ENCODE assay signal across 14 mouse cellular contexts in the genomic region with DNA sequence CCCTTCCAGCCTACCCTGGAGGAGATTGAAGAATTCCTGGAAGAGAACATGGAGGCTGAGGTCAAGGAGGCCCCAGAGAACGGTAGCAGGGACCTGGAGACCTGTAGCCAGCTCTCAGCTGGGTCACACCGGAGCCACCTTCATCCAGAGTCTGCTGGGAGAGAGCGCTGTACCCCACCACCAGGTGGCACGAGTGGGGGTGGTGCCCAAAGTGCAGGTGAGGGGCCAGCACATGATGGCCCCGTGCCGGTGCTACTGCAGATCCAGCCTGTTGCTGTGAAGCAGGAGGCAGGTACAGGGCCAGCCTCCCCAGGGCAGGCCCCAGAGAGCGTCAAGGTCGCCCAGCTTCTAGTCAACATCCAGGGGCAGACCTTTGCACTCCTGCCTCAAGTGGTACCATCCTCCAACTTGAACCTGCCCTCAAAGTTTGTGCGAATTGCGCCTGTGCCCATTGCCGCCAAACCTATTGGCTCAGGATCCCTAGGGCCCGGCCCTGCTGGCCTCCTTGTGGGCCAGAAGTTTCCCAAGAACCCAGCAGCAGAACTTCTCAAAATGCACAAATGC. TPM values are rescaled to one million over a fixed set of nuclear protein-coding genes. Genes with fewer than 3 reads are reported as not detected.
DNase-seq lines count a peak whose midpoint lies in the region; ATAC-seq and TF ChIP-seq lines count a peak whose summit lies in the region.
"Had no signal": no experiment of that assay in that cellular context is flagged by ENCODE, and none has a peak within 500 bp of the region (broad histone marks: within the 10 kb centered on the region; RNA-seq: fewer than 3 reads in every experiment).

No protein-coding gene starts in this region.

- no peak overlapping the region for H3K27ac ChIP-seq in heart, embryonic 15.5 days
- peak overlapping the region; percentile 99 for H3K27ac ChIP-seq in liver, adult 2 months (replicated peaks; ENCODE audit: insufficient read depth, low read depth, low read length)
- H3K27ac ChIP-seq in liver, embryonic 12.5 days: no peak overlapping the region
- H3K27ac ChIP-seq: forebrain, embryonic 10.5 days; hindbrain, embryonic 13.5 days; kidney, postnatal 0 days; limb, embryonic 12.5 days; midbrain, embryonic 10.5 days; neural tube, embryonic 15.5 days had no signal

- peaks cover 54% of the 10 kb centered on the region for H3K4me1 ChIP-seq in heart, embryonic 15.5 days (replicated peaks)
- peaks cover 32% of the 10 kb centered on the region for H3K4me1 ChIP-seq in liver, adult 2 months (ENCODE audit: control insufficient read depth, insufficient read depth, low read length)
- peaks cover 7% of the 10 kb centered on the region for H3K4me1 ChIP-seq in liver, embryonic 12.5 days

- H3K4me2 ChIP-seq in heart, embryonic 15.5 days: no peak overlapping the region
- H3K4me2 ChIP-seq in liver, embryonic 12.5 days: peak overlapping the region; percentile 34; the same call in 1 of the 2 replicates
- peak overlapping the region; percentile 60 for H3K4me2 ChIP-seq in myocyte (ENCODE audit: low read depth)
- H3K4me2 ChIP-seq: hindbrain, embryonic 13.5 days; limb, embryonic 12.5 days; neural tube, embryonic 15.5 days had no signal

- peaks cover 4% of the 10 kb centered on the region for H3K27me3 ChIP-seq in heart, embryonic 15.5 days
- H3K27me3 ChIP-seq in liver, adult 2 months (ENCODE audit: control insufficient read depth, insufficient read depth, low read length): no peaks in the 10 kb centered on the region
- peaks cover 37% of the 10 kb centered on the region for H3K27me3 ChIP-seq in liver, embryonic 12.5 days (replicated peaks)
- H3K27me3 ChIP-seq in myocyte (ENCODE audit: control insufficient read depth, insufficient read depth, insufficient read length): peaks cover 33% of the 10 kb centered on the region

- no peaks in the 10 kb centered on the region for H3K9me3 ChIP-seq in heart, embryonic 15.5 days (replicated peaks)
- no peaks in the 10 kb centered on the region for H3K9me3 ChIP-seq in liver, embryonic 12.5 days (replicated peaks)
- H3K9me3 ChIP-seq: forebrain, embryonic 10.5 days; hindbrain, embryonic 13.5 days; limb, embryonic 12.5 days; midbrain, embryonic 10.5 days; neural tube, embryonic 15.5 days had no signal

- 0 out of 2 replicates have a peak overlapping the region, but pooled peaks have one; percentile 8 for H3K9ac ChIP-seq in heart, embryonic 15.5 days
- H3K9ac ChIP-seq in liver, adult 2 months (ENCODE audit: low read depth, low read length): peak overlapping the region; percentile 85
- H3K9ac ChIP-seq in liver, embryonic 12.5 days: no peak overlapping the region
- H3K9ac ChIP-seq: hindbrain, embryonic 13.5 days; limb, embryonic 12.5 days; neural tube, embryonic 15.5 days had no signal

- no peak overlapping the region for H3ac ChIP-seq in myocyte (ENCODE audit: control insufficient read depth, insufficient read length)

- peak; percentile 58 for TF ChIP-seq CTCF in liver, adult 2 months (IDR thresholded peaks at IDR 0.05; ENCODE audit: low read depth, low read length)

- 0 out of 2 replicates have a peak, but pooled peaks have one; percentile 19 for TF ChIP-seq POLR2A in liver, adult 2 months (IDR thresholded peaks at IDR 0.05; ENCODE audit: extremely low read depth, insufficient read depth, low read length)
- no peak for TF ChIP-seq POLR2A in myocyte (IDR thresholded peaks at IDR 0.05; ENCODE audit: insufficient read length, low read depth)

- no peak overlapping the region for H3K4me3 ChIP-seq in heart, embryonic 15.5 days
- peak overlapping the region; percentile 86 for H3K4me3 ChIP-seq in liver, adult 2 months (ENCODE audit: insufficient read depth, low read depth, low read length)
- no peak overlapping the region for H3K4me3 ChIP-seq in liver, embryonic 12.5 days
- H3K4me3 ChIP-seq in myocyte: peak overlapping the region; percentile 18
- H3K4me3 ChIP-seq: forebrain, embryonic 10.5 days; hindbrain, embryonic 13.5 days; limb, embryonic 12.5 days; midbrain, embryonic 10.5 days; neural tube, embryonic 15.5 days had no signal

- peaks cover 42% of the 10 kb centered on the region for H3K79me2 ChIP-seq in liver, adult 2 months (ENCODE audit: control insufficient read depth, insufficient read depth, low read length)
- H3K79me2 ChIP-seq in myocyte (ENCODE audit: control insufficient read depth, insufficient read depth): no peaks in the 10 kb centered on the region

- peaks cover 13% of the 10 kb centered on the region; the same call in 1 of the 2 replicates for H3K36me3 ChIP-seq in heart, embryonic 15.5 days
- peaks cover 30% of the 10 kb centered on the region for H3K36me3 ChIP-seq in liver, adult 2 months (ENCODE audit: control insufficient read depth, insufficient read depth, low read length)
- H3K36me3 ChIP-seq in liver, embryonic 12.5 days: no peaks in the 10 kb centered on the region
- H3K36me3 ChIP-seq in myocyte (ENCODE audit: control insufficient read depth, insufficient read depth): no peaks in the 10 kb centered on the region
- H3K36me3 ChIP-seq: limb, embryonic 12.5 days; neural tube, embryonic 15.5 days had no signal

- no peak for ATAC-seq in heart, embryonic 15.5 days (replicated peaks; ENCODE audit: insufficient number of reproducible peaks, insufficient read depth, low FRiP score, low read depth)
- ATAC-seq in liver, embryonic 12.5 days: no peak

- WGBS in heart, embryonic 15.5 days: 85% methylated on average over 12 of the region's 12 CpGs
- 19% methylated on average over 12 of the region's 12 CpGs for WGBS in liver, adult 2 months
- WGBS in liver, embryonic 12.5 days (ENCODE audit: insufficient replicate concordance): 67% methylated on average over 12 of the region's 12 CpGs

- no peak for DNase-seq in heart, adult 8-10 months (ENCODE audit: low spot score)
- DNase-seq in liver, adult 2 months (ENCODE audit: extremely low read depth, low read depth, low spot score): peak; percentile 93
- DNase-seq in liver: no peak
- DNase-seq in c-Kit-positive CD71-positive TER-119-positive erythroid progenitor cells, embryonic 14.5 days (ENCODE audit: low spot score): no peak
- DNase-seq: right cerebral cortex, postnatal 4 days had no signal

TF ChIP-seq in myocyte, 11 proteins besides CTCF, POLR2A, EP300 and RAD21:
- TF ChIP-seq MYOG (IDR thresholded peaks at IDR 0.05; ENCODE audit: control insufficient read depth in 1 of 3, insufficient read depth in 1 of 3, insufficient read length in 2 of 3, low read depth in 2 of 3): no peak
- TF ChIP-seq MYOD1 (IDR thresholded peaks at IDR 0.05; ENCODE audit: control insufficient read depth in 1 of 3, insufficient read length in 2 of 3, low read depth in 2 of 3): no peak
- TF ChIP-seq E2F4 (IDR thresholded peaks at IDR 0.05; ENCODE audit: insufficient read depth): no peak
- TF ChIP-seq CEBPB (IDR thresholded peaks at IDR 0.05; ENCODE audit: insufficient read depth, poor library complexity, severe bottlenecking): no peak
- no peak for TF ChIP-seq POLR2AphosphoS2 (IDR thresholded peaks at IDR 0.05; ENCODE audit: insufficient read length, low read depth)
- no peak for TF ChIP-seq MAX (IDR thresholded peaks at IDR 0.05; ENCODE audit: low read depth)
TF ChIP-seq in myocyte: peak in this region for 0.

RNA-seq across cellular contexts. Expression of a gene that starts 4.6 kb away (rescaled TPM):
- 22.5 and 22.8 TPM in 2 replicates for polyA plus RNA-seq in heart, embryonic 15.5 days (2015; fragmentation: Nextera tagmentation; extraction: Ambion mirVana)
- 10 to 100 TPM; 55.7 to 79.2 (median 65.3) TPM for total RNA-seq in heart, adult 8-10 months (2022)
- 148 and 168 TPM in 2 replicates for total RNA-seq in liver, adult 2 months (2014; rRNA removed)
- polyA plus RNA-seq in liver, adult 2 months (2012; rRNA removed): 147 and 252 TPM in 2 replicates
- polyA plus RNA-seq in liver, embryonic 12.5 days (2016; fragmentation: Nextera tagmentation; extraction: Ambion mirVana): 8.6 and 10.3 TPM in 2 replicates
- polyA plus RNA-seq in myocyte (2012; fragmentation: generic; extraction: Trizol): 1.8 TPM

RNA-seq across cellular contexts. Expression of a gene that starts 19.3 kb away (rescaled TPM):
- 1.8 and 3.6 TPM in 2 replicates for polyA plus RNA-seq in heart, embryonic 15.5 days (2015; fragmentation: Nextera tagmentation; extraction: Ambion mirVana)
- 1 to 10 TPM; 1.8 to 5.1 (median 3.7) TPM for total RNA-seq in heart, adult 8-10 months (2022)
- total RNA-seq in liver, adult 2 months (2014; rRNA removed): 1,071 and 1,237 TPM in 2 replicates
- polyA plus RNA-seq in liver, adult 2 months (2012; rRNA removed): 834 and 897 TPM in 2 replicates
- polyA plus RNA-seq in liver, embryonic 12.5 days (2016; fragmentation: Nextera tagmentation; extraction: Ambion mirVana): 8.0 and 11.6 TPM in 2 replicates
- 1.1 TPM for polyA plus RNA-seq in myocyte (2012; fragmentation: generic; extraction: Trizol)

RNA-seq across cellular contexts. Expression of a gene that starts 38.3 kb away (rescaled TPM):
- polyA plus RNA-seq in heart, embryonic 15.5 days (2015; fragmentation: Nextera tagmentation; extraction: Ambion mirVana): 0.32 and 0.42 TPM in 2 replicates
- under 1 TPM in 2 of 4 experiments, not detected in 2; 0.22 to 0.90 TPM for total RNA-seq in heart, adult 8-10 months (2022)
- 0.20 and 0.28 TPM in 2 replicates for total RNA-seq in liver, adult 2 months (2014; rRNA removed)
- 0.17 and 0.33 TPM in 2 replicates for polyA plus RNA-seq in liver, adult 2 months (2012; rRNA removed)
- not detected in 2 replicates for polyA plus RNA-seq in liver, embryonic 12.5 days (2016; fragmentation: Nextera tagmentation; extraction: Ambion mirVana)
- 0.02 TPM for polyA plus RNA-seq in myocyte (2012; fragmentation: generic; extraction: Trizol)

Comparison
In these comparisons a context has a peak if more than half of its experiments do, and no peak if none do; other contexts are left out.
1. H3K4me3 ChIP-seq: peak in liver, adult 2 months (single experiment) and myocyte (single experiment); none in heart, embryonic 15.5 days (single experiment) and liver, embryonic 12.5 days (single experiment).
2. RNA of a gene that starts 19.3 kb away (polyA plus RNA-seq): 834 to 897 TPM in liver, adult 2 months; 8.0 to 11.6 TPM in liver, embryonic 12.5 days, 1.8 to 3.6 TPM in heart, embryonic 15.5 days and 1.1 TPM in myocyte (single experiment); every median in the first group is over 10 times any median in the second.